Mouse (Mus musculus): ENCODE data around the gene Hist2h2aa1.
"Not testable (repeated sequence)": the region's sequence is repeated elsewhere in the genome, so short reads cannot be mapped to it uniquely, and the experiment has no call there.

Gene Hist2h2aa1

DNA sequence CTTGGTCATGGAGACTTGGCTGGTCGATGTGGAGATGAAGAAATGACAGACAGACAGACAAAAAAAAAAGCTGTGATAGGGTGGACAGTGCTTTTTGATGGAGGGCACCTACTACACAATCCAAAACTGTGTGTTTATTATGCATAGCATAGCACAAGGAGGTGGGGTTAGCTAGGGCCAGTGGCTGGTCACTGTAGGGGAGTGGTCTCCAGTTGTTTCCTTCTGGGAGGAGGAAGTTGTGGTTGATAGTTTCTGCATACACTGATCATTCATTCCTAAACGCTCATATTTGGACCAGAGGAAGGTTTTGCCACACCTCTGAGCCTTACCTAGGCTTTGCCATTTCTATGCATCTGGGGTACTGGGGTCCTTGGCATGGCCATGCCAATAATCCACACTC lies 14.9 kb upstream of the Hist2h2aa1 start:
- DNase-seq (ENCODE audit: low read depth, low spot score), result no peak

DNA sequence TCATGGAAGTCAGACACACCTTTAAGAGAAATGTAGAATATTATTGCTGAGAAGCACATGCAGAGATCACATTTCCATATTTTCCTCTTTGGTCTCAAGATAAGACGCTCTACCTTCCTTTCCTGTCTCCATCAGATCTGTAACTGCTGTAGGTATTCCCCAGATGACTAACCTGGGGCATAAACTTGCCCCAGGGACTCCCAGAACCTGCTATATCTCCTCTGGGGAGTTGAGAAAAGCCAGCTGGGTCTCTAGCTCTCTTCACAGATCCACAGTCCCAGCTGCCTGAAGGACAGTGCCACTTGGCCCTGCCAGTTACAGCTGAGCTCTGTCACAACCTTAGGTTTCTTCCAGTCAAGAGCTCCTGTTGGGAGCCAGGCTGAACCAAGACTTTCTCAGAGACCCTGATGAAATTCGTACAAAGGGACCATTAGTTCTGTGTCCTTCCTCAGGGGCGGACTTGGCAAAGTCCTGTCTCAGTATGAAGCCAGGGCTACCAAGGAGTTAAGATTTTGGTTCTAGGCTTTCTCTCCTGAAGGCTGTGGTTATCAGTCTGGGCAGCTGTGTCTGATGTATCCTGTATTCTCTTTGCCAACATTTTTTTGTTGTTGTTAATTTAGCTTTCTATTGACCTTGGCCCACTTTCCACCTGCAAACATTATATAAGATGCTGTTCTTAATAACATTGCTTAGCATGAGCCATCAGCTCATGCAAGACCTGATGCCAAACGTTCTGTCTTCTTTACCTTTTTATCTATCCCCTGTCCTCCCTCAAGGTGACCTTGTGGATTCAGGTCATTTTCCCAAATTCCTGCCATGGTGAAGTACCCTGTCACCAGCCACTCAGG lies 14.2 kb upstream of the Hist2h2aa1 start:
- DNase-seq (ENCODE audit: low read depth, low spot score), result no peak

DNA sequence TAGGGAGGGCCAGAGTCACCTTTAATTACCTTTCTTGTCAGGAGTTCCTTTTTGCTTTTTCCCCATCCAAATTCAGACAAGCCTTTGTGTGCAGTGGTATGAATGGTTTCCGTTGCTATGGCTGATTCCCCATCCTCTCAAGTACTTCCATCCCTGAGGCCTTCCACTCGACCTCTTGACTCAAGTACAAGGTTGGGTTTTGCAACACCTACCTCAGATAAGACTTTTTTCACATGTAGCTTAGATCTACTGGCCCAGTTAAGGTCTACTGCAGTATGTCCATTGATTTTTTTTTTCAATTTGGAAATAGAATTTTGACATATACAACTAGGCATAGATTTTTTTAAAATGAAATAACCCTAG lies 13.6 kb upstream of the Hist2h2aa1 start:
- no peak for DNase-seq (ENCODE audit: low read depth, low spot score)

GRCm38 (mm10) chr3:96234914-96235313 lies 10.4 kb upstream of the Hist2h2aa1 start:
- DNase-seq (ENCODE audit: low read depth, low spot score), result no peak

- DNase-seq (ENCODE audit: low read depth, low spot score), result no peak
These were observed 9.5 kb upstream of the Hist2h2aa1 start for GRCm38 (mm10) chr3:96235836-96236235.

DNA sequence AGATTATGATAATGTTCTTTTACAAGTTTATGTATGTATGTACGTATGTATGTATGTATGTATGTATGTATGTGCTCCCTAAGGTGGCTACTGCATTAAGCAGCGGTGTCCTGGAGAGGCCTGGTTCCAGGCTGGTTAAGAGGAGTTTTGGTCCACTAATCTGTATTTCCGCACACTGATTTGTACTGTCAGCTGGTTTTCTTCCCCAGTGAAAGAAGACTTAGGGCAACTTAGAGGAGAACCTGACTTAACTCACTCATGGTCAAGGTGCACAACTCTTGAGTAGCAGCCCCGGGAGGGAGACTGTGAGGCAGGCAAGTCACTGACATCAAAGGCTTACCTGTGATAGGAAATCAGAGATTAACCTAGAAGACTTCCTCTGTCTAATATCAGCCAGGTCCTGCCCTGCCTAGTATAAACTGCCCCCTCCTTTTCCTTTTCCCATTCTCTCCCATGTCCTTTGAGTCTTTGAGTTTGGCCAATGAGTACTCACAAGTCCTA lies 8.4 kb upstream of the Hist2h2aa1 start:
- DNase-seq (ENCODE audit: low read depth, low spot score), result no peak

- no peak for DNase-seq (ENCODE audit: low read depth, low spot score)
These were observed 7.9 kb upstream of the Hist2h2aa1 start for GRCm38 (mm10) chr3:96237335-96237903.

- no peak for DNase-seq (ENCODE audit: low read depth, low spot score)
These were observed 7.3 kb upstream of the Hist2h2aa1 start for GRCm38 (mm10) chr3:96237904-96238511.

- DNase-seq (ENCODE audit: low read depth, low spot score), result not testable (repeated sequence)
These were observed 6.1 kb upstream of the Hist2h2aa1 start, which contains the start of gene Hist2h3c2 for GRCm38 (mm10) chr3:96238954-96239793. Gene Hist2h3c2, minus strand, starts transcription at chr3:96239127.

GRCm38 (mm10) chr3:96239949-96240798 lies 5.1 kb upstream of the Hist2h2aa1 start, which contains the start of gene Hist2h2aa2:
Gene Hist2h2aa2, minus strand, starts transcription at chr3:96240276.
- DNase-seq (ENCODE audit: low read depth, low spot score), result peak; percentile 48

- no peak for DNase-seq (ENCODE audit: low read depth, low spot score)
These were observed 4.5 kb upstream of the Hist2h2aa1 start for GRCm38 (mm10) chr3:96240799-96241197.

- DNase-seq (ENCODE audit: low read depth, low spot score), result no peak
These were observed 1.2 kb upstream of the Hist2h2aa1 start for GRCm38 (mm10) chr3:96243921-96244572.

- DNase-seq (ENCODE audit: low read depth, low spot score), result not testable (repeated sequence)
These were observed 721 bp downstream of the Hist2h2aa1 start for GRCm38 (mm10) chr3:96246018-96246417.

DNA sequence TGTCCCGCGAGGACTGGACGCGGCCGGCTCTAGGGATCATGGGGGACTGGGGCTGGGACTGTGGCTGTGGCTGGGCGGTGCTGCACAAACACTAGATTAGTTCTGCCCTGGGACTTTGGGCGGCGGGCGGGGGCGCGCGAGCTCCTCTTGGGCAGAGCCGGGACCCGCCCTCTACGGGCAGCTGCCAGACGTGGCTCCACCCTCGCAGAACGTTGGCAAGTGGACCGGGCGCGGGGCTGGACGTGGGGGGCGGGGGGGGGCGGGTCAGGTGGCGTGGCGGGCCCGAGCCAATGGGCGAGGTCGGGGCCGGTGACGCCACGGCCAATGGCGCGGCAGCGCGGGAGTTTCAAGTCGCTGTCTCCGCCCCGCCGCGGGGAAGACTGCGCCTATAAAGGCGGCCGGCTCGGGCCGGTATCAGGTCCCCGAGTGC lies 1.1 kb downstream of the Hist2h2aa1 start, which contains the start of gene Hist2h3c1:
TSS of gene Hist2h3c1 (plus strand) at position 259 of the 430 bp plus-strand sequence.
- DNase-seq (ENCODE audit: low read depth, low spot score), result not testable (repeated sequence)

GRCm38 (mm10) chr3:96247356-96248140 lies 2.3 kb downstream of the Hist2h2aa1 start:
- no peak for DNase-seq (ENCODE audit: low read depth, low spot score)

- DNase-seq (ENCODE audit: low read depth, low spot score), result no peak
These were observed 3.1 kb downstream of the Hist2h2aa1 start for GRCm38 (mm10) chr3:96248141-96249033.

GRCm38 (mm10) chr3:96249034-96249345 lies 3.7 kb downstream of the Hist2h2aa1 start:
- DNase-seq (ENCODE audit: low read depth, low spot score), result no peak

- DNase-seq (ENCODE audit: low read depth, low spot score), result no peak
These were observed 5.6 kb downstream of the Hist2h2aa1 start for GRCm38 (mm10) chr3:96250890-96251289.

All from telencephalon, adult 2 months (tissue).